Comparison of ENCODE assay signal across 21 mouse cellular contexts in genomic region chr17:47490791-47491190, GRCm38 (mm10). TPM values are rescaled to one million over a fixed set of nuclear protein-coding genes. Genes with fewer than 3 reads are reported as not detected.
DNase-seq lines count a peak whose midpoint lies in the region; ATAC-seq and TF ChIP-seq lines count a peak whose summit lies in the region.
"Had no signal": no experiment of that assay in that cellular context is flagged by ENCODE, and none has a peak within 500 bp of the region (broad histone marks: within the 10 kb centered on the region; RNA-seq: fewer than 3 reads in every experiment).

No protein-coding gene starts in this region.

- no peak for ATAC-seq in CD4-positive, CD25-positive, alpha-beta regulatory T cell, adult 4 months
- no peak for ATAC-seq in intestine, postnatal 0 days
- no peak for ATAC-seq in intestine, embryonic 16.5 days
- ATAC-seq in heart, embryonic 11.5 days (replicated peaks; ENCODE audit: insufficient number of reproducible peaks, low FRiP score, low TSS enrichment), result no peak

- H3K9me3 ChIP-seq in intestine, postnatal 0 days (ENCODE audit: control insufficient read depth), result no peaks in the 10 kb centered on the region
- H3K9me3 ChIP-seq in intestine, embryonic 16.5 days (ENCODE audit: control insufficient read depth, low read length), result no peaks in the 10 kb centered on the region
- H3K9me3 ChIP-seq in heart, embryonic 11.5 days (replicated peaks; ENCODE audit: control insufficient read depth, low read length), result no peaks in the 10 kb centered on the region
- H3K9me3 ChIP-seq: embryonic facial prominence, embryonic 10.5 days; forebrain, embryonic 12.5 days; heart, embryonic 15.5 days; hindbrain, embryonic 10.5 days; liver, embryonic 13.5 days; neural tube, embryonic 12.5 days had no signal

- peak; percentile 13 for DNase-seq in CD4-positive, CD25-positive, alpha-beta regulatory T cell, adult 2 months (ENCODE audit: low read depth, low spot score)
- DNase-seq in lung, adult 2 months, result no peak
- DNase-seq in lung, adult 18-20 months, result no peak
- DNase-seq: adrenal gland, postnatal 36 days; cerebellum, adult 18-20 months; heart, adult 18-20 months; left cerebral cortex, postnatal 4 days; liver, embryonic 13.5 days; lung, postnatal 4 days; right cerebral cortex, postnatal 4 days had no signal

- no peak overlapping the region for H3K4me2 ChIP-seq in intestine, postnatal 0 days (replicated peaks; ENCODE audit: low read depth)
- no peak overlapping the region for H3K4me2 ChIP-seq in intestine, embryonic 16.5 days (ENCODE audit: low read depth, low read length)
- H3K4me2 ChIP-seq in heart, embryonic 11.5 days, result no peak overlapping the region
- H3K4me2 ChIP-seq: forebrain, embryonic 12.5 days; heart, embryonic 15.5 days; liver, embryonic 13.5 days; neural tube, embryonic 12.5 days had no signal

- TF ChIP-seq POLR2A in lung, adult 2 months (IDR thresholded peaks at IDR 0.05; ENCODE audit: borderline replicate concordance, extremely low read depth, low read depth, low read length), result no peak
- TF ChIP-seq POLR2A in embryonic fibroblast, embryonic 13.5 days (IDR thresholded peaks at IDR 0.05; ENCODE audit: low read depth, low read length), result no peak

- no peak overlapping the region for H3K27ac ChIP-seq in intestine, postnatal 0 days (ENCODE audit: low read depth, low read length)
- no peak overlapping the region for H3K27ac ChIP-seq in intestine, embryonic 16.5 days (ENCODE audit: low read length)
- no peak overlapping the region for H3K27ac ChIP-seq in embryonic fibroblast, embryonic 13.5 days (ENCODE audit: insufficient read depth, low read length)
- H3K27ac ChIP-seq in heart, embryonic 11.5 days (ENCODE audit: low read depth, low read length), result no peak overlapping the region
- H3K27ac ChIP-seq: embryonic facial prominence, embryonic 10.5 days; forebrain, embryonic 12.5 days; heart, embryonic 15.5 days; hindbrain, embryonic 10.5 days; liver, embryonic 13.5 days; neural tube, embryonic 12.5 days had no signal

- peak; percentile 43 for TF ChIP-seq CTCF in intestine, postnatal 0 days (IDR thresholded peaks at IDR 0.05; ENCODE audit: low read depth)
- 0 out of 2 replicates have a peak, but pooled peaks have one; percentile 17 for TF ChIP-seq CTCF in lung, adult 2 months (IDR thresholded peaks at IDR 0.05; ENCODE audit: insufficient read depth, low read length)
- peak; percentile 13; the same call in 1 of the 2 replicates for TF ChIP-seq CTCF in embryonic fibroblast, embryonic 13.5 days (IDR thresholded peaks at IDR 0.05; ENCODE audit: borderline replicate concordance, insufficient read depth, low read length)

- H3K36me3 ChIP-seq in intestine, postnatal 0 days (ENCODE audit: control insufficient read depth, insufficient read depth), result peaks cover 79% of the 10 kb centered on the region
- peaks cover 15% of the 10 kb centered on the region for H3K36me3 ChIP-seq in intestine, embryonic 16.5 days (ENCODE audit: control insufficient read depth, insufficient read depth, low read length)
- peaks cover 51% of the 10 kb centered on the region for H3K36me3 ChIP-seq in heart, embryonic 11.5 days (ENCODE audit: control insufficient read depth, insufficient read depth, low read length)

- H3K9ac ChIP-seq in intestine, postnatal 0 days (ENCODE audit: low read depth, low read length), result no peak overlapping the region
- H3K9ac ChIP-seq in intestine, embryonic 16.5 days (ENCODE audit: low read depth, low read length), result no peak overlapping the region
- H3K9ac ChIP-seq in heart, embryonic 11.5 days (ENCODE audit: low read depth, low read length), result no peak overlapping the region
- H3K9ac ChIP-seq: forebrain, embryonic 12.5 days; heart, embryonic 15.5 days; liver, embryonic 13.5 days; neural tube, embryonic 12.5 days had no signal

- no peaks in the 10 kb centered on the region; the same call in 1 of the 2 replicates for H3K4me1 ChIP-seq in intestine, postnatal 0 days (replicated peaks; ENCODE audit: control insufficient read depth, insufficient read depth, low read length)
- peaks cover 9% of the 10 kb centered on the region for H3K4me1 ChIP-seq in intestine, embryonic 16.5 days (ENCODE audit: control insufficient read depth, insufficient read depth, low read length)
- no peaks in the 10 kb centered on the region for H3K4me1 ChIP-seq in lung, adult 2 months (ENCODE audit: control insufficient read depth, insufficient read depth, low read length)
- H3K4me1 ChIP-seq in embryonic fibroblast, embryonic 13.5 days (ENCODE audit: control insufficient read depth, insufficient read depth, low read length), result 0 out of 2 replicates have a peak, but pooled peaks cover 3% of the 10 kb centered on the region
- H3K4me1 ChIP-seq in heart, embryonic 11.5 days (ENCODE audit: control insufficient read depth, insufficient read depth, low read length), result peaks cover 1% of the 10 kb centered on the region

- H3K4me3 ChIP-seq in intestine, postnatal 0 days (ENCODE audit: low read depth, low read length), result no peak overlapping the region
- H3K4me3 ChIP-seq in intestine, embryonic 16.5 days (ENCODE audit: low read length), result no peak overlapping the region
- H3K4me3 ChIP-seq in lung, adult 2 months (replicated peaks; ENCODE audit: extremely low read depth, low read depth, low read length), result no peak overlapping the region
- no peak overlapping the region for H3K4me3 ChIP-seq in embryonic fibroblast, embryonic 13.5 days (ENCODE audit: insufficient read depth, low read length)
- no peak overlapping the region for H3K4me3 ChIP-seq in heart, embryonic 11.5 days (ENCODE audit: low read depth, low read length)
- H3K4me3 ChIP-seq: embryonic facial prominence, embryonic 10.5 days; forebrain, embryonic 12.5 days; heart, embryonic 15.5 days; hindbrain, embryonic 10.5 days; liver, embryonic 13.5 days; neural tube, embryonic 12.5 days had no signal

- no peaks in the 10 kb centered on the region for H3K27me3 ChIP-seq in intestine, postnatal 0 days (replicated peaks; ENCODE audit: control insufficient read depth, insufficient read depth, low read length)
- no peaks in the 10 kb centered on the region for H3K27me3 ChIP-seq in intestine, embryonic 16.5 days (replicated peaks; ENCODE audit: control insufficient read depth, insufficient read depth, low read length)
- no peaks in the 10 kb centered on the region for H3K27me3 ChIP-seq in heart, embryonic 11.5 days (ENCODE audit: control insufficient read depth, insufficient read depth, low read length)
- H3K27me3 ChIP-seq: forebrain, embryonic 12.5 days; heart, embryonic 15.5 days; liver, embryonic 13.5 days; neural tube, embryonic 12.5 days had no signal

- WGBS in intestine, postnatal 0 days, result 78% methylated on average over 9 of the region's 9 CpGs
- WGBS in intestine, embryonic 16.5 days, result 81% methylated on average over 9 of the region's 9 CpGs
- WGBS in lung, adult 2 months, result 77% methylated on average over 9 of the region's 9 CpGs
- 77% methylated on average over 9 of the region's 9 CpGs for WGBS in heart, embryonic 11.5 days (ENCODE audit: insufficient replicate concordance)

RNA-seq across cellular contexts. Expression of gene Taf8, which starts 11.3 kb away (rescaled TPM):
- 10 to 100 TPM; 61.1 to 95.4 TPM for polyA plus RNA-seq in CD4-positive, CD25-positive, alpha-beta regulatory T cell, adult 4 months (2017; shearing (Covaris generic))
- polyA plus RNA-seq in intestine, postnatal 0 days (2015; fragmentation: Nextera tagmentation; extraction: Ambion mirVana), result 8.3 and 9.2 TPM in 2 replicates
- 19.1 and 20.4 TPM in 2 replicates for polyA plus RNA-seq in intestine, embryonic 16.5 days (2015; fragmentation: Nextera tagmentation; extraction: Ambion mirVana)
- polyA plus RNA-seq in lung, adult 2 months (2012; rRNA removed), result 25.7 and 32.2 TPM in 2 replicates
- polyA plus RNA-seq in embryonic fibroblast, embryonic 13.5 days (2011; ENCODE audit: insufficient read length, low read depth, missing spikeins), result 10.5 and 16.0 TPM in 2 replicates
- polyA plus RNA-seq in heart, embryonic 11.5 days (2014; fragmentation: Nextera tagmentation; extraction: Ambion mirVana), result 15.9 and 18.3 TPM in 2 replicates

RNA-seq across cellular contexts. Expression of gene Ccnd3, which starts 14.1 kb away (rescaled TPM):
- 100 to 1,000 TPM; 149 to 151 TPM for polyA plus RNA-seq in CD4-positive, CD25-positive, alpha-beta regulatory T cell, adult 4 months (2017; shearing (Covaris generic))
- polyA plus RNA-seq in intestine, postnatal 0 days (2015; fragmentation: Nextera tagmentation; extraction: Ambion mirVana), result 175 and 180 TPM in 2 replicates
- polyA plus RNA-seq in intestine, embryonic 16.5 days (2015; fragmentation: Nextera tagmentation; extraction: Ambion mirVana), result 371 and 393 TPM in 2 replicates
- 202 and 229 TPM in 2 replicates for polyA plus RNA-seq in lung, adult 2 months (2012; rRNA removed)
- polyA plus RNA-seq in embryonic fibroblast, embryonic 13.5 days (2011; ENCODE audit: insufficient read length, low read depth, missing spikeins), result 159 and 169 TPM in 2 replicates
- 559 and 565 TPM in 2 replicates for polyA plus RNA-seq in heart, embryonic 11.5 days (2014; fragmentation: Nextera tagmentation; extraction: Ambion mirVana)

RNA-seq across cellular contexts. Expression of gene 1700001C19Rik, which starts 53.6 kb away (rescaled TPM):
- not detected for polyA plus RNA-seq in CD4-positive, CD25-positive, alpha-beta regulatory T cell, adult 4 months (2017; shearing (Covaris generic))
- polyA plus RNA-seq in intestine, postnatal 0 days (2015; fragmentation: Nextera tagmentation; extraction: Ambion mirVana), result 0.35 and 0.77 TPM in 2 replicates
- polyA plus RNA-seq in intestine, embryonic 16.5 days (2015; fragmentation: Nextera tagmentation; extraction: Ambion mirVana), result 0.17 and 0.45 TPM in 2 replicates
- 0.14 and 0.20 TPM in 2 replicates for polyA plus RNA-seq in lung, adult 2 months (2012; rRNA removed)
- 0.82 TPM in 1 of 2 replicates, not detected in the other for polyA plus RNA-seq in embryonic fibroblast, embryonic 13.5 days (2011; ENCODE audit: insufficient read length, low read depth, missing spikeins)
- 1.2 and 2.2 TPM in 2 replicates for polyA plus RNA-seq in heart, embryonic 11.5 days (2014; fragmentation: Nextera tagmentation; extraction: Ambion mirVana)
- polyA plus RNA-seq: embryonic facial prominence, embryonic 10.5 days; kidney, embryonic 16.5 days had no signal

RNA-seq across cellular contexts. Expression of gene AI661453, which starts 54.4 kb away (rescaled TPM):
- polyA plus RNA-seq in CD4-positive, CD25-positive, alpha-beta regulatory T cell, adult 4 months (2017; shearing (Covaris generic)), result not detected
- polyA plus RNA-seq in intestine, postnatal 0 days (2015; fragmentation: Nextera tagmentation; extraction: Ambion mirVana), result 6.1 and 7.7 TPM in 2 replicates
- polyA plus RNA-seq in intestine, embryonic 16.5 days (2015; fragmentation: Nextera tagmentation; extraction: Ambion mirVana), result 3.7 and 4.6 TPM in 2 replicates
- 9.2 and 13.0 TPM in 2 replicates for polyA plus RNA-seq in lung, adult 2 months (2012; rRNA removed)
- polyA plus RNA-seq in embryonic fibroblast, embryonic 13.5 days (2011; ENCODE audit: insufficient read length, low read depth, missing spikeins), result 1.1 and 1.4 TPM in 2 replicates
- polyA plus RNA-seq in heart, embryonic 11.5 days (2014; fragmentation: Nextera tagmentation; extraction: Ambion mirVana), result 1.2 and 1.6 TPM in 2 replicates
